Mouse (Mus musculus) heart, adult 2 months (tissue): ENCODE data around the gene Cntn4. TPM values are rescaled to one million over a fixed set of nuclear protein-coding genes. Genes with fewer than 3 reads are reported as not detected.

ENCODE experiments used
- DNase-seq, 2 experiments: peaks; one replicate each; pipeline ENCODE4 v3.0.0; 2021
- H3K27ac ChIP-seq: fragments of 200-600 bp; 2 replicates; pipeline ENCODE4 v1.8.1; 2022
- H3K27me3 ChIP-seq: fragments of 200-500 bp; 2 replicates; pipeline ENCODE4 v1.6.1; 2012; ENCODE audit warnings: mild to moderate bottlenecking, low read length, inconsistent platforms, mixed read lengths; ENCODE audit not compliant: control insufficient read depth, insufficient read depth
- H3K36me3 ChIP-seq: fragments of 200-500 bp; 2 replicates; pipeline ENCODE4 v1.6.1; 2012; ENCODE audit warnings: low read length, inconsistent platforms; ENCODE audit not compliant: control insufficient read depth, insufficient read depth
- H3K4me1 ChIP-seq: fragments of 200-500 bp; 2 replicates; pipeline ENCODE4 v1.6.1; 2011; ENCODE audit warnings: low read length; ENCODE audit not compliant: control insufficient read depth, insufficient read depth
- H3K4me3 ChIP-seq: fragments of 200-600 bp; 2 replicates; pipeline ENCODE4 v1.8.1; 2022
- H3K79me2 ChIP-seq: fragments of 200-500 bp; replicated peaks from 2 replicates; pipeline ENCODE4 v1.6.1; 2012; ENCODE audit warnings: mild to moderate bottlenecking, inconsistent platforms, low read length, moderate library complexity, mixed read lengths; ENCODE audit not compliant: control insufficient read depth, insufficient read depth
- H3K9ac ChIP-seq: fragments of 200-500 bp; 2 replicates; pipeline ENCODE4 v1.6.1; 2012; ENCODE audit warnings: low read depth, mild to moderate bottlenecking, control low read depth, inconsistent platforms, low read length, mixed read lengths
- CTCF ChIP-seq: fragments of 200-600 bp; IDR thresholded peaks from 2 replicates; pipeline ENCODE4 v1.8.1; 2022; ENCODE audit warnings: antibody characterized with exemption, mild to moderate bottlenecking, moderate library complexity
- EP300 ChIP-seq: fragments of 200-500 bp; IDR thresholded peaks from 2 replicates; pipeline ENCODE4 v1.6.1; 2011; ENCODE audit warnings: low read depth, low read length, control low read depth; ENCODE audit not compliant: insufficient read depth
- POLR2A ChIP-seq: fragments of 200-500 bp; IDR thresholded peaks from 2 replicates; pipeline ENCODE4 v1.6.1; 2011; ENCODE audit warnings: mild to moderate bottlenecking, low read depth, low read length, control low read depth; ENCODE audit not compliant: insufficient read depth
- WGBS: fragments of 180-500 bp; shearing (Covaris S2); methylation state at CpG from one replicate; pipeline ENCODE4 v1.1.7; 2018; 5-methylcytosine and 5-hydroxymethylcytosine counted together
- intact Hi-C: fragments of 180-260 bp; cut with DNase I; formaldehyde crosslinking; loops from one replicate; pipeline ENCODE4 v1.15.1; 2025
- polyA plus RNA-seq: library from polyadenylated mRNA; depleted of rRNA; stranded (reverse); fragments of >200 nt; gene quantifications from 2 replicates; pipeline ENCODE4 v1.2.3, GENCODE M21; 2012
- total RNA-seq, 2 experiments: library from RNA; stranded (reverse); gene quantifications; 2 replicates each; pipeline ENCODE4 v1.2.3; 2021

The Cntn4 gene
- total and polyA plus RNA-seq, 3 experiments, result 0.04 TPM; not detected in 2

DNA sequence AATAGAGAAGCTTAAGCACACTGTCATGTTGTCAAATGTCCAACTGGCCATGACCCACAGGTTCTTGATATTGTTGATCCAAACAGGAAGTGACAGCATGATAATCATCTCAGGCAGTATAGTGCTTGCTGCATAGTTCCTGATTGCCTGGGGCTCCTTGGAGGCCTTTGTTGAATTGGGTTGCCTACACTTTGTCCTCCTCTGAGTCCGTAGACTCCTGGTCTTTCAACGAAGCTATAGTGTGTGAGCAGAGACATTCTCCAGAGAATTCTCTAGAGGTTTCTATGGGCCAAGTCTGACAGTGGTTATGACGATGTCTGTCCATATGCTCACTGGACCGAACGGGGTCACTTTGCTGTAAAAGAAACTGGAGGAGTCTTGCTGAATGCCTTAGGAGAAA is 5.8 kb downstream of the Cntn4 start:
- H3K4me1 ChIP-seq, result no peaks in the 10 kb centered on the region
- H3K79me2 ChIP-seq, result no peaks in the 10 kb centered on the region
- H3K36me3 ChIP-seq, result no peaks in the 10 kb centered on the region
- WGBS, result 59% methylated on average over 5 of the region's 5 CpGs
- DNase-seq, result no peak
- no peak overlapping the region for H3K9ac ChIP-seq
- intact Hi-C loops, result no loop called here
- TF ChIP-seq CTCF (no peak), EP300 (no peak), POLR2A (no peak)
- no peaks in the 10 kb centered on the region for H3K27me3 ChIP-seq
- no peak overlapping the region for H3K4me3 ChIP-seq
- no peak overlapping the region for H3K27ac ChIP-seq

DNA sequence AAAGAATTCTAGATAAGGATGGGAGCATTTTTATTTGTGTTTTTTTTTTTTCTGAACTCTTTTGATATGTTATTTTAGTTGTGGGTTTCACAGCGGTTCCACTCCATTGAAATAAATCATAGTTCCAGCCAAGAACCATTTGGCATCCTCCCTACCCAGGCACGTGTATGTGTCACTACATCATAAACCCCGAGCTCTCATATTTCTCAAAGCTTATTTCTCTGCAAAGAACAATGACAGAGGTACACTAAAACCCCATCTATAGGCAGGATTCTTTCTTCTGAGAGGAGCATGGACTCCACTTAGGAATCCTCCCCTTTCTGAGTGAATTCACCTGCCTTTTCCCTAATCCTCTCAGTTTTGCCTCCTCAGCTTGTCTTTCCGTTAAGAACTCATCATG is 6.7 kb downstream of the Cntn4 start:
- H3K27me3 ChIP-seq, result no peaks in the 10 kb centered on the region
- H3K27ac ChIP-seq, result no peak overlapping the region
- H3K4me1 ChIP-seq, result no peaks in the 10 kb centered on the region
- 53% methylated on average over 4 of the region's 4 CpGs for WGBS
- DNase-seq, result no peak
- H3K4me3 ChIP-seq, result no peak overlapping the region
- TF ChIP-seq POLR2A (no peak), CTCF (no peak), EP300 (no peak)
- no peaks in the 10 kb centered on the region for H3K36me3 ChIP-seq
- no peaks in the 10 kb centered on the region for H3K79me2 ChIP-seq
- intact Hi-C loops, result no loop called here
- no peak overlapping the region for H3K9ac ChIP-seq

DNA sequence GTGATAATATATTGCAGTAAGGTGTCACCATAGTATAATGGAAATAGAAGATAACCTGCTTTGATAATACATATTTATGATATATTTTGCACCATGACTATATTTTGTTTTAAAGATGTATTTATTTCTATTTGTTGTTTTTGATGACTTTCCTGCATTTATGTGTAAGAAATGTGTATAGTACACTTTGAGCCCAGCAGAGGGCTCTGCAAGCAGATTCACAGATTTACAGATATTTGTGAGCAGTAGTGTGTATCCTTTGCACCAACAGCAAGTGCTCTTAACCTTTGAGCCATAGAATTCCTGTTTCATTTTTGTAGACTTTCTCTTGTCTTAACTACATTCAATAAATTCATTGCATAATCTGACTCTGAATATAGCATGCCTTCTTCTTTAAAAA is 10.7 kb downstream of the Cntn4 start:
- Histone ChIP-seq H3K27ac (no peak overlapping the region), H3K36me3 (no peaks in the 10 kb centered on the region), H3K4me3 (no peak overlapping the region), H3K79me2 (no peaks in the 10 kb centered on the region), H3K4me1 (no peaks in the 10 kb centered on the region), H3K9ac (no peak overlapping the region), H3K27me3 (no peaks in the 10 kb centered on the region)
- intact Hi-C loops, result no loop called here
- no peak for TF ChIP-seq POLR2A
- TF ChIP-seq EP300, result no peak
- no peak for TF ChIP-seq CTCF
- DNase-seq, result no peak

- DNase-seq, result no peak
- Histone ChIP-seq H3K27ac (no peak overlapping the region), H3K36me3 (no peaks in the 10 kb centered on the region), H3K79me2 (no peaks in the 10 kb centered on the region), H3K9ac (no peak overlapping the region), H3K4me3 (no peak overlapping the region), H3K4me1 (no peaks in the 10 kb centered on the region), H3K27me3 (no peaks in the 10 kb centered on the region)
- TF ChIP-seq EP300 (no peak), POLR2A (no peak), CTCF (no peak)
- 30% methylated on average over 6 of the region's 6 CpGs for WGBS
- intact Hi-C loops, result no loop called here
Observed at GRCm38 (mm10) chr6:105742026-105742425, 64.6 kb downstream of the Cntn4 start.

- TF ChIP-seq EP300, result no peak
- TF ChIP-seq CTCF, result no peak
- TF ChIP-seq POLR2A, result no peak
- Histone ChIP-seq H3K9ac (no peak overlapping the region), H3K4me3 (no peak overlapping the region), H3K36me3 (no peaks in the 10 kb centered on the region), H3K27ac (no peak overlapping the region), H3K27me3 (no peaks in the 10 kb centered on the region), H3K79me2 (no peaks in the 10 kb centered on the region), H3K4me1 (no peaks in the 10 kb centered on the region)
- 72% methylated on average over 1 of the region's 1 CpGs for WGBS
- no peak for DNase-seq
- intact Hi-C loops, result no loop called here
Observed at GRCm38 (mm10) chr6:105780616-105781015, 103.2 kb downstream of the Cntn4 start.

GRCm38 (mm10) chr6:105788462-105788861 is 111.0 kb downstream of the Cntn4 start:
- no peak for TF ChIP-seq CTCF
- WGBS, result 86% methylated on average over 2 of the region's 2 CpGs
- intact Hi-C loops, result no loop called here
- Histone ChIP-seq H3K36me3 (no peaks in the 10 kb centered on the region), H3K4me3 (no peak overlapping the region), H3K9ac (no peak overlapping the region), H3K27me3 (no peaks in the 10 kb centered on the region), H3K79me2 (no peaks in the 10 kb centered on the region), H3K27ac (no peak overlapping the region), H3K4me1 (no peaks in the 10 kb centered on the region)
- DNase-seq, result no peak
